Mouse (Mus musculus): Measurements from ENCODE around the gene Bsg. TPM values are rescaled to one million over a fixed set of nuclear protein-coding genes. Genes with fewer than 3 reads are reported as not detected.

Bsg gene
- polyA plus RNA-seq, 1 experiment from 2014 or later = 900 TPM

DNA sequence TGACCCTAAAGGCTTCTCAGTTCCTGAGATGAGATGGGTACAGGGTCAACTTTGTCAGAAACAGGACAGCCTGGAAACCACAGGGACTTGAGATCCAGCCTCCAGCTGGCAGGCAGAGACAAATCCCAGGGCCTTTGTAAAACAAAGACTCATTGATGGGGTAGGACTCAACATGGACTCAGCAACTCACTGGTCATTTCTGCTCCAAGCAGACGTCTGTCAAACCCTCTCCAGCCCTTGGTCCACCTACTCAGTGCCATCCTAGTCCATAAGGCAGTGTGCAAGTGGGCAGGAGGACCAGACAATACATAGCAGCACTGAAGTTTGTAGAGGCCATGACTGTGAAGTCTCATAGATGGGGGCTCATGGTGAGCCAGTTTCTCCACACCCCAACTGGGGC, 8.9 kb downstream of the Bsg start:
- Histone ChIP-seq H3K36me3 (ENCODE audit: control insufficient read depth, insufficient read depth, low read length) (peaks cover 36% of the 10 kb centered on the region), H3K4me1 (replicated peaks; ENCODE audit: control insufficient read depth, insufficient read depth, low read length) (peaks cover 9% of the 10 kb centered on the region), H3K9ac (ENCODE audit: low read length) (no peak overlapping the region), H3K4me2 (ENCODE audit: low read length) (no peak overlapping the region), H3K27ac (ENCODE audit: low read depth) (no peak overlapping the region), H3K27me3 (replicated peaks; ENCODE audit: control insufficient read depth, insufficient read depth, low read length) (peaks cover 45% of the 10 kb centered on the region), H3K4me3 (ENCODE audit: low read depth, low read length) (no peak overlapping the region), H3K9me3 (ENCODE audit: control insufficient read depth, low read length) (no peaks in the 10 kb centered on the region)
- ATAC-seq (replicated peaks; ENCODE audit: low FRiP score, low TSS enrichment, low read depth) = no peak
- no peak for DNase-seq (ENCODE audit: low spot score)
- WGBS = 46% methylated on average over 1 of the region's 1 CpGs

DNA sequence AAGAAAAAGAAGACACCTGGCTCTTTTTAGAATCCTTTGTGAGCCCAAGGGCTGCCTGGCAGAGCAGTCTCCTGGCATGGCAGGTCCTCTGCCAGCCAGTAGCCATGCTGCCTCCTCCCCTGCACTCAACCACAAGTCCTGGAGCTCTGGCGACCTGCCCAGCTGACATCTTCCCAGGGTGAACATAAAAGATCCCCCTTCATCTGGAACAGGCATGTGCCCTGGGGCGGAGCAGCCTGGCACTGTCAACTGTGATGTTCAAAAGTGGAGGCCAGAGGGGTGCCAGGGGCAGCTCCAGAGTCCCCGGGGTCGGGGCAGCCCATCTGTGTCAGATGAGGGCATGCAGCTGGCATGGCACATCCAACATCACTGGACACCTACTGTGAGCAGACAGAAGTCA, 10.7 kb downstream of the Bsg start:
- WGBS = 59% methylated on average over 4 of the region's 4 CpGs
- DNase-seq (ENCODE audit: low spot score) = no peak
- H3K4me1 ChIP-seq (replicated peaks; ENCODE audit: control insufficient read depth, insufficient read depth, low read length) = peaks cover 9% of the 10 kb centered on the region
- H3K4me3 ChIP-seq (ENCODE audit: low read depth, low read length) = no peak overlapping the region
- H3K9me3 ChIP-seq (ENCODE audit: control insufficient read depth, low read length) = no peaks in the 10 kb centered on the region
- peaks cover 57% of the 10 kb centered on the region for H3K27me3 ChIP-seq (replicated peaks; ENCODE audit: control insufficient read depth, insufficient read depth, low read length)
- no peak overlapping the region for H3K4me2 ChIP-seq (ENCODE audit: low read length)
- H3K9ac ChIP-seq (ENCODE audit: low read length) = no peak overlapping the region
- no peak for ATAC-seq (replicated peaks; ENCODE audit: low FRiP score, low TSS enrichment, low read depth)
- no peak overlapping the region for H3K27ac ChIP-seq (ENCODE audit: low read depth)
- peaks cover 21% of the 10 kb centered on the region for H3K36me3 ChIP-seq (ENCODE audit: control insufficient read depth, insufficient read depth, low read length)

GRCm38 (mm10) chr10:79716254-79716987, 12.1 kb downstream of the Bsg start, which contains the start of gene Hcn2:
Hcn2 (plus strand) TSS chr10:79716634.
- WGBS = 1% methylated on average over 76 of the region's 91 CpGs
- H3K36me3 ChIP-seq (ENCODE audit: control insufficient read depth, insufficient read depth, low read length) = peaks cover 7% of the 10 kb centered on the region
- peak within 1 kb of the TSS; percentile 94 for H3K4me2 ChIP-seq (ENCODE audit: low read length)
- H3K27me3 ChIP-seq (replicated peaks; ENCODE audit: control insufficient read depth, insufficient read depth, low read length) = peaks cover 57% of the 10 kb centered on the region
- H3K27ac ChIP-seq (ENCODE audit: low read depth) = no peak within 1 kb of the TSS
- ATAC-seq (replicated peaks; ENCODE audit: low FRiP score, low TSS enrichment, low read depth) = no peak; the same call in 1 of the 2 replicates
- H3K9me3 ChIP-seq (ENCODE audit: control insufficient read depth, low read length) = no peaks in the 10 kb centered on the region
- H3K4me1 ChIP-seq (replicated peaks; ENCODE audit: control insufficient read depth, insufficient read depth, low read length) = peaks cover 9% of the 10 kb centered on the region
- H3K9ac ChIP-seq (ENCODE audit: low read length) = 0 out of 2 replicates have a peak within 1 kb of the TSS, but pooled peaks have one; percentile 21
- peak within 1 kb of the TSS; percentile 49 for H3K4me3 ChIP-seq (ENCODE audit: low read depth, low read length)
- no peak for DNase-seq (ENCODE audit: low spot score)

DNA sequence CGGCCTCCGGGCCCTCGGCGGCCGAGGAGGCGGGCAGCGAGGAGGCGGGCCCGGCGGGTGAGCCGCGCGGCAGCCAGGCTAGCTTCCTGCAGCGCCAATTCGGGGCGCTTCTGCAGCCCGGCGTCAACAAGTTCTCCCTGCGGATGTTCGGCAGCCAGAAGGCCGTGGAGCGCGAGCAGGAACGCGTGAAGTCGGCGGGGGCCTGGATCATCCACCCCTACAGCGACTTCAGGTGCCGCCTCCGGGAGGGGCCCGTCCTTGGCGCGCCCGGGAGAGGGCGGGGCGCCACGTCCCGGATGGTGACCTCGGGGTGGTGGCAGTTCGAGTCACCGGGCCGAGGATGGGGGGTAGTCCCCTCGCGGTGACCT, 12.7 kb downstream of the Bsg start:
- Histone ChIP-seq H3K9ac (ENCODE audit: low read length) (no peak overlapping the region), H3K4me3 (ENCODE audit: low read depth, low read length) (peak overlapping the region; percentile 49), H3K36me3 (ENCODE audit: control insufficient read depth, insufficient read depth, low read length) (peaks cover 1% of the 10 kb centered on the region), H3K27ac (ENCODE audit: low read depth) (no peak overlapping the region), H3K9me3 (ENCODE audit: control insufficient read depth, low read length) (no peaks in the 10 kb centered on the region), H3K4me1 (replicated peaks; ENCODE audit: control insufficient read depth, insufficient read depth, low read length) (peaks cover 9% of the 10 kb centered on the region), H3K4me2 (ENCODE audit: low read length) (peak overlapping the region; percentile 94), H3K27me3 (replicated peaks; ENCODE audit: control insufficient read depth, insufficient read depth, low read length) (peaks cover 57% of the 10 kb centered on the region)
- ATAC-seq (replicated peaks; ENCODE audit: low FRiP score, low TSS enrichment, low read depth) = no peak
- no peak for DNase-seq (ENCODE audit: low spot score)
- WGBS = under 1% methylated on average over 42 of the region's 44 CpGs

GRCm38 (mm10) chr10:79717640-79718357, 13.5 kb downstream of the Bsg start:
- no peak for ATAC-seq (replicated peaks; ENCODE audit: low FRiP score, low TSS enrichment, low read depth)

GRCm38 (mm10) chr10:79721089-79721488, 16.8 kb downstream of the Bsg start:
- no peak overlapping the region for H3K4me3 ChIP-seq (ENCODE audit: low read depth, low read length)
- no peaks in the 10 kb centered on the region for H3K9me3 ChIP-seq (ENCODE audit: control insufficient read depth, low read length)
- H3K36me3 ChIP-seq (ENCODE audit: control insufficient read depth, insufficient read depth, low read length) = no peaks in the 10 kb centered on the region
- ATAC-seq (replicated peaks; ENCODE audit: low FRiP score, low TSS enrichment, low read depth) (no peak), DNase-seq (ENCODE audit: low spot score) (no peak)
- H3K27ac ChIP-seq (ENCODE audit: low read depth) = no peak overlapping the region
- WGBS = 68% methylated on average over 5 of the region's 5 CpGs
- no peak overlapping the region for H3K4me2 ChIP-seq (ENCODE audit: low read length)
- peaks cover 32% of the 10 kb centered on the region for H3K27me3 ChIP-seq (replicated peaks; ENCODE audit: control insufficient read depth, insufficient read depth, low read length)
- peaks cover 9% of the 10 kb centered on the region for H3K4me1 ChIP-seq (replicated peaks; ENCODE audit: control insufficient read depth, insufficient read depth, low read length)
- H3K9ac ChIP-seq (ENCODE audit: low read length) = no peak overlapping the region

More at GRCm38 (mm10) chr10:79717640-79718357, 13.5 kb downstream of the Bsg start:
- Histone ChIP-seq H3K4me3 (ENCODE audit: low read depth, low read length) (no peak overlapping the region; the same call in 1 of the 2 replicates), H3K36me3 (ENCODE audit: control insufficient read depth, insufficient read depth, low read length) (no peaks in the 10 kb centered on the region), H3K27ac (ENCODE audit: low read depth) (no peak overlapping the region), H3K27me3 (replicated peaks; ENCODE audit: control insufficient read depth, insufficient read depth, low read length) (peaks cover 57% of the 10 kb centered on the region), H3K4me1 (replicated peaks; ENCODE audit: control insufficient read depth, insufficient read depth, low read length) (peaks cover 9% of the 10 kb centered on the region), H3K9ac (ENCODE audit: low read length) (no peak overlapping the region), H3K9me3 (ENCODE audit: control insufficient read depth, low read length) (no peaks in the 10 kb centered on the region), H3K4me2 (ENCODE audit: low read length) (peak overlapping the region; percentile 94; the same call in 1 of the 2 replicates)
- WGBS = 4% methylated on average over 43 of the region's 43 CpGs
- peak; percentile 96 for DNase-seq (ENCODE audit: low spot score)

- Histone ChIP-seq H3K4me3 (ENCODE audit: low read depth, low read length) (no peak overlapping the region), H3K27me3 (replicated peaks; ENCODE audit: control insufficient read depth, insufficient read depth, low read length) (peaks cover 13% of the 10 kb centered on the region), H3K4me1 (replicated peaks; ENCODE audit: control insufficient read depth, insufficient read depth, low read length) (no peaks in the 10 kb centered on the region), H3K9ac (ENCODE audit: low read length) (no peak overlapping the region), H3K27ac (ENCODE audit: low read depth) (no peak overlapping the region), H3K36me3 (ENCODE audit: control insufficient read depth, insufficient read depth, low read length) (no peaks in the 10 kb centered on the region), H3K4me2 (ENCODE audit: low read length) (no peak overlapping the region), H3K9me3 (ENCODE audit: control insufficient read depth, low read length) (no peaks in the 10 kb centered on the region)
- WGBS = 70% methylated on average over 6 of the region's 6 CpGs
- no peak for ATAC-seq (replicated peaks; ENCODE audit: low FRiP score, low TSS enrichment, low read depth)
- DNase-seq (ENCODE audit: low spot score) = no peak
These were observed 18.8 kb downstream of the Bsg start for GRCm38 (mm10) chr10:79723047-79723446.

DNA sequence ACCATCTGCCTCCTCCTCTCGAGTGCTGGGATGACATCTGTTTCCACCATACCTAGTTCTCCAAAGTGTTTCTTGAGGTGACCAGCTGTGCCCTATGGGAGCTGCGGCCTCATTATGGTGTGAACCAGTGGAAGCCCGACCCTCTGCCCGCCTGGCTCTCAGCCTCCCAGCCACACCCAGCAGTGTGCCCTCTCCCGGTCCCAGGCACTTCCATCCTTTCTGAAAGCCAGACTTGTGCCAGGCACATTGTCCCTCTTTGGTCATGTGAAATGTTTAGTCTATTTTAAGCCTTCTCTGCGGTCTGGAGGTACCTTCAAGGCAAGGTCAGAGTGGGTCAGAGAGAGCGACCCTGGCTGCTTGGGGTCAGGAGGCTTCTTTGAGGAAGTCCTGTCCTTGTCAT, 19.4 kb downstream of the Bsg start:
- DNase-seq (ENCODE audit: low spot score) (no peak), ATAC-seq (replicated peaks; ENCODE audit: low FRiP score, low TSS enrichment, low read depth) (no peak)
- Histone ChIP-seq H3K9me3 (ENCODE audit: control insufficient read depth, low read length) (no peaks in the 10 kb centered on the region), H3K27me3 (replicated peaks; ENCODE audit: control insufficient read depth, insufficient read depth, low read length) (peaks cover 6% of the 10 kb centered on the region), H3K27ac (ENCODE audit: low read depth) (no peak overlapping the region), H3K36me3 (ENCODE audit: control insufficient read depth, insufficient read depth, low read length) (no peaks in the 10 kb centered on the region), H3K4me1 (replicated peaks; ENCODE audit: control insufficient read depth, insufficient read depth, low read length) (no peaks in the 10 kb centered on the region), H3K9ac (ENCODE audit: low read length) (no peak overlapping the region), H3K4me3 (ENCODE audit: low read depth, low read length) (no peak overlapping the region), H3K4me2 (ENCODE audit: low read length) (no peak overlapping the region)
- 83% methylated on average over 7 of the region's 7 CpGs for WGBS

All from intestine, embryonic 14.5 days (tissue).